Mouse (Mus musculus): ENCODE results near the gene Usp34. TPM values are rescaled to one million over a fixed set of nuclear protein-coding genes. Genes with fewer than 3 reads are reported as not detected.

The Usp34 gene
- total and polyA plus RNA-seq, 3 experiments, result 30.4 to 36.6 (median 34.9) TPM

DNA sequence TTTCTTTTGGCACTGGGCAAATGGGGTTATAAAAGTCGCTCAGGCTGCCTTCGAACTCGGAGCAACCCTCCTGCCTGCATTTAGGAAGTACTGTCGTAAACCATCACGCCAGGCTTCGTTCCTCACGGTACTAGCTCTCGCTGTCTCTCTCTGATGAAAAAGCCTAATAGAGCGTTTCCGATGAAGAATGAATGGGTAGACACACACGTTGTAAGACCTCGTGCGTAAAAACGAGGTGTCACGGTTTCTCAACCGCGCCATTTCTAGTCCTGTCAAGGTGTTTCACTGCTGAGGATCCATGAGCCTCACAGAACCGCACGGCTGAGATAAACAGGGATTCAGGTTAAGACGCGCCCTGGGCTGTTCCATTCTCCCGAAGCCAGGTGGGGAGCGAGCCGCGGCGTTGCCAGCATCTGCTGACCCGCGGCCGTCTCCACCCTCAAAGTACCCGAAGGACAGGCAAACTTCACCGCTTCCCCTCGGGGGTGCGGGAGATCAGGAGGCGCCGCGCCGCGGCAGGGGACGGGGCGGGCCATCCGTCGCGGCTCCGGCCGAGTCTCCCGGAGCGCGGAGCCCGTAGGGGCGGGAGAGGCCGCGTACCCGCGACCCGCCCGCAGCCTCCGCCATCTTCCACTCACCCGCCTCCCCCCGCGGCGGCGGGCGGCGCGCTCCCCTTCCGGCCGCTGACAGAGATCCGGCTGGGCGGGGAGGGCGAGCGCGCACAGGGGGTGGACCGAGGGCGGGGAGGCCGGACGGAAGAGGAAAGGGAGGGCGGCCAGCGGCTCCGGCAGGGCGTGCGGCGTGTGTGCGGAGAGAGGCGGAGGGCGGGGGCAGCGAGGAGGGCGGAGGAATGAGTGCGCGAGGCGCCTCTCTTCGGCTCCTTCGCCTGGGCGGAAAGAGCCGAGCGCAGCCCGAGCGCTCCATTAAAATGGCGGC lies 754 bp upstream of the Usp34 start (continued):
- TF ChIP-seq E2F4 (IDR thresholded peaks at IDR 0.05; ENCODE audit: borderline replicate concordance, low read depth, low read length) (no peak), JUND (IDR thresholded peaks at IDR 0.05; ENCODE audit: low read depth, low read length) (no peak), SIN3A (IDR thresholded peaks at IDR 0.05; ENCODE audit: low read length) (peak; percentile 1; the same call in 1 of the 2 replicates), USF1 (IDR thresholded peaks at IDR 0.05; ENCODE audit: low read depth, low read length) (no peak), BHLHE40 (IDR thresholded peaks at IDR 0.05; ENCODE audit: borderline replicate concordance, low read depth, low read length) (no peak), MXI1 (IDR thresholded peaks at IDR 0.05; ENCODE audit: low read depth, low read length) (peak; percentile 19; the same call in 1 of the 2 replicates), TBP (IDR thresholded peaks at IDR 0.05; ENCODE audit: low read depth, low read length) (no peak), ELF1 (IDR thresholded peaks at IDR 0.05; ENCODE audit: low read depth, low read length) (peak; percentile 75), POLR2AphosphoS2 (IDR thresholded peaks at IDR 0.05; ENCODE audit: low read length) (peak; percentile 80; the same call in 1 of the 2 replicates), GATA1 (IDR thresholded peaks at IDR 0.05; ENCODE audit: low read depth, low read length) (no peak), KAT2A (conservative IDR thresholded peaks at IDR 0.05; ENCODE audit: low read depth, low read length) (no peak; the same call in 1 of the 2 replicates), CHD1 (IDR thresholded peaks at IDR 0.05; ENCODE audit: low read depth, low read length) (peak; percentile 84; the same call in 1 of the 2 replicates), UBTF (IDR thresholded peaks at IDR 0.05; ENCODE audit: borderline replicate concordance, insufficient read depth, low read depth, low read length) (no peak), POLR2AphosphoS5 (IDR thresholded peaks at IDR 0.05; ENCODE audit: borderline replicate concordance, low read depth, low read length) (no peak), CHD2 (IDR thresholded peaks at IDR 0.05; ENCODE audit: low read length) (no peak), MYC (IDR thresholded peaks at IDR 0.05; ENCODE audit: low read depth, low read length) (peak; percentile 88), MAFK (IDR thresholded peaks at IDR 0.05; ENCODE audit: borderline replicate concordance, low read depth, low read length) (no peak), ZNF384 (IDR thresholded peaks at IDR 0.05; ENCODE audit: low read depth, low read length) (no peak)

DNA sequence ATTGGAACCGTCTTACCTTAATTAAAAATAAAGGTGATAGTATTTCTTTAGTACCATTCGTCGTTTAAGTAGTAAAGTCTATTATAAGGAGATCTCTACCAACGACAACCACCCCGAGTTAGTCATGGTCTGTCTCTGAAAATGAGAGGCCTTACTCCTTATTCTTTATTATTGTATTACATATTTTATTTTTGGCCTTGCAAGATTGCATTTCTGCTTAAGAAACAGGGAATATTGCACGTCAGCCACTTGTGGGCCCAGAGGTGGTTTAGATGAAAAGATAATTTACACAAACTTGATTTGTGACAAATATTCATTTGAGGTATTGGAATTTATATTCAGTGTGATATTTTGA lies 848 bp downstream of the Usp34 start:
- DNase-seq (ENCODE audit: low read depth, low spot score), result peak; percentile 58
- Histone ChIP-seq H3K4me1 (ENCODE audit: control insufficient read depth in 1 of 2, insufficient read depth in 2 of 2, low read length in 2 of 2) (peaks cover 3% of the 10 kb centered on the region in 2 experiments; a peak in 3 of 4 replicates), H3K79me2 (ENCODE audit: control insufficient read depth, insufficient read depth, low read length, poor library complexity) (peaks cover 51% of the 10 kb centered on the region), H3K9me3 (replicated peaks; ENCODE audit: insufficient read depth, low read length) (no peaks in the 10 kb centered on the region), H3K27me3 (ENCODE audit: control insufficient read depth in 1 of 2, insufficient read depth in 2 of 2, low read length in 2 of 2) (no peaks in the 10 kb centered on the region), H3K36me3 (ENCODE audit: control insufficient read depth in 1 of 2, insufficient read depth in 2 of 2, low read length in 2 of 2) (peaks cover 3 to 33% of the 10 kb centered on the region in 2 experiments), H3K9ac (ENCODE audit: control insufficient read depth, low read depth, low read length, poor library complexity, severe bottlenecking) (peak overlapping the region; percentile 85), H3K4me3 (ENCODE audit: control insufficient read depth in 1 of 2, insufficient read depth in 1 of 2, low read depth in 2 of 2, low read length in 2 of 2) (peak overlapping the region; percentile 85 to 93), H3K27ac (ENCODE audit: control insufficient read depth, low read depth, low read length) (peak overlapping the region; percentile 48)
- TF ChIP-seq SIN3A (IDR thresholded peaks at IDR 0.05; ENCODE audit: low read length) (peak; percentile 40; the same call in 1 of the 2 replicates), EP300 (IDR thresholded peaks at IDR 0.05; ENCODE audit: low read depth in 1 of 2, low read length in 2 of 2) (0 out of 4 replicates have a peak, but pooled peaks of 1 of the 2 experiments have one; percentile 23), UBTF (IDR thresholded peaks at IDR 0.05; ENCODE audit: borderline replicate concordance, insufficient read depth, low read depth, low read length) (0 out of 2 replicates have a peak, but pooled peaks have one; percentile 5), ZMIZ1 (IDR thresholded peaks at IDR 0.05; ENCODE audit: low read depth, low read length) (no peak)

Measured in MEL (cell line).